Mouse (Mus musculus) embryonic stem cell, embryonic (primary cell): ENCODE data around the gene Parp1.

Experiments
- CTCF ChIA-PET, 4 experiments: fragments of 300-600 bp in 2 of 4; fragments of 350-600 bp in 2 of 4; sonication (Branson Sonifier 250); formaldehyde crosslinking; loops; one replicate each; lab custom pipeline; 2022; ENCODE audit warnings: inconsistent platforms in 2 of 4; lab: Charles Lee
- POLR2A ChIA-PET, 4 experiments: fragments of 300-600 bp in 2 of 4; fragments of 350-600 bp in 2 of 4; sonication (Branson Sonifier 250); formaldehyde crosslinking; loops; one replicate each; lab custom pipeline; 2022; ENCODE audit warnings: antibody characterized with exemption in 4 of 4, inconsistent platforms in 1 of 4; lab: Charles Lee

Parp1 gene

GRCm38 (mm10) chr1:180568761-180569452, at the start of gene Parp1:
Parp1 (plus strand) TSS chr1:180568924.
- ChIA-PET CTCF (interaction anchor here in 3 of 4 experiments (0.6 to 1.0 kb wide), 5 partner anchors 14 to 295 kb away, joined by 3 read pairs; no protein-coding TSS in a partner anchor), POLR2A (interaction anchor here (0.6 to 9.3 kb wide), 38 partner anchors 10 to 989 kb away, joined by 3 to 61 read pairs (median 3); partner anchors contain the start of genes Lin9 (in 2 of the 4), Acbd3 (in 1 of the 4) and Sde2 (in 1 of the 4))

- ChIA-PET POLR2A (interaction anchor here in 1 of 4 experiments (0.6 kb wide), 1 partner anchor 249 kb away, joined by 3 read pairs; no protein-coding TSS in a partner anchor), CTCF (no interaction called here)
Measured at GRCm38 (mm10) chr1:180519520-180519919, 49.2 kb upstream of the Parp1 start.

DNA sequence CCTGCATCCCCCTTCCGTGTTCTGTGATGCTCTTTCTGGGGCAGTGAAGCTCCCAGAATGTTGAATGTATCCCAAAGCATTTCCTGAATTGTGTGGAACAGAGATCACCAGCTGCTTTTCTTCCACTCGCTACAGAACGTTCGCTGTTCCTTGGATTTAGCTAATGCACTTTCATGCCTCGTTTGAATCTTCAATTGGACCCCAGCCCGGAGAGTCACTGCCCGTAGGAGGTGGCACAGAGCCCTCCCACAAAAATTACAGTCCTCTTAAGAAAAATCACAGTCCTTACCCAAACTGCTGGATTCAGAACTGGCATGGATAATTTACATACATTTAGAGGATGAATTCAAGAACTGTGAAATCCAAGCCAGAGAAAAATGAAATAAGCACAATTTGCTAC, 48.5 kb upstream of the Parp1 start:
- ChIA-PET CTCF (no interaction called here), POLR2A (no interaction called here)

GRCm38 (mm10) chr1:180523320-180523719, 45.4 kb upstream of the Parp1 start:
- ChIA-PET CTCF (no interaction called here), POLR2A (interaction anchor here in 2 of 4 experiments (0.7 to 1.4 kb wide), 4 partner anchors 12 to 34 kb away, joined by 3 to 4 read pairs (median 4); no protein-coding TSS in a partner anchor)

GRCm38 (mm10) chr1:180525301-180525700, 43.4 kb upstream of the Parp1 start:
- ChIA-PET CTCF (no interaction called here), POLR2A (interaction anchor here in 1 of 4 experiments (1.4 kb wide), 1 partner anchor 16 kb away, joined by 3 read pairs; no protein-coding TSS in a partner anchor)

DNA sequence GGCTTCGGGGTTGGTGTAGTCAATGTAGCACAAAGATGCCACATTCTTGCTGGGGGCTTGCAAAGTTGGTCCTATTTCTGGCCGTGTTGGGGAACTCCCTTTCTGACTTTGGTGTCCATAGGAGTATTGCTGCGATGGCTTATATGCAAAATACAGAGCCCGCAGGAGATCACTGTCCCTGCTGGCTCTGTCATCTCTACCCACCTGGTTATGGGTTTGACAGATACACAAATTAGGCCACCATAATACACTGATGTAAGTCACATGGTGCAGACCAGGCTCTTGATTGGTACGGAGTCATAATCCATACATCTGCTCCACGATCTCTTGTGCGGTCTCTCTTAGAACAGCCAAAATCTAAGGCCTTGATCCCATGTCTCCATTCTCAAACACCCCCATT, 38.9 kb upstream of the Parp1 start:
- ChIA-PET CTCF (interaction anchor here in 1 of 4 experiments (0.6 kb wide), 1 partner anchor 48 kb away, joined by 3 read pairs; no protein-coding TSS in a partner anchor), POLR2A (interaction anchor here in 2 of 4 experiments (0.6 to 1.4 kb wide), 3 partner anchors 17 to 149 kb away, joined by 3 to 6 read pairs (median 5); partner anchors contain the start of gene Parp1 (in 1 of the 2))

DNA sequence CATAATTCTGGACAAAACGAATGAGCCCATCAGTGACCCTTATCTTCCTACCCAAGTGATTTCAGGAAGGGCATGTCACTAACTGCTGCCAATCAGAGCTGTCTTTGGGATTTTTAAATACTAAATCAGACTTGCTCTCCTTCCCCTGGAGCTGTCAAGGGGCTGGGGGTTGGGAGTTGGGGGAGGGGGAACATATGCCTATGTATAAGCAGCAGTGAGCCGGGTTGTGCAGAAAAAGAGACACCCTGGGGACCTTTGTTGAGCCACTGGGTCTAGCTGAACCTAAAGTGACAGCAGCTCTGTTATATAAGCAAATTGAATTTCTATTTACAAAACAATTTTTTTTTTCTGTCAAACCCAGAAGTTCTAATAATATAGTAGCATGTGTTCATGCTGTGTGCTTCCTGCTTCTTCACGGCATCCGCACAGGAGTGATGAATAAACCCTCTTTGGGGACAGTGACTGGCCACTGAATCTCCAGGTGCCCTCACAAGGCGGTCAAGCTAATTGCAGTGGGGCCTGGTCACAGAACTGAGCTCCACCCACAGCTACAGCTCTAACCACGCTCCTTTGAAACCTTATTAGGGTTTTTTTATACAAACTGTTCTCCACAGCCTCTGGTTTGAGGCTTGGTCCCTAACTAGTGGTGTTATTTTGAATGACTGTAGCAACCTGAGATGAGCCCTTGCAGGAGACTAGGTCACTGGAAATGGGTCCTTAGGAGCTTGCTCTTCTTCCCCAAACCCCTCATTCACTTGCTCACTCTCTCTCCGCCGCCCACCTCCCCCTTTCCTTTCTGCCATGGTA, 38.1 kb upstream of the Parp1 start:
- ChIA-PET CTCF (interaction anchor here in 1 of 4 experiments (1.2 kb wide), 1 partner anchor 18 kb away, joined by 3 read pairs; no protein-coding TSS in a partner anchor), POLR2A (interaction anchor here in 1 of 4 experiments (0.6 kb wide), 1 partner anchor 150 kb away, joined by 5 read pairs; no protein-coding TSS in a partner anchor)

DNA sequence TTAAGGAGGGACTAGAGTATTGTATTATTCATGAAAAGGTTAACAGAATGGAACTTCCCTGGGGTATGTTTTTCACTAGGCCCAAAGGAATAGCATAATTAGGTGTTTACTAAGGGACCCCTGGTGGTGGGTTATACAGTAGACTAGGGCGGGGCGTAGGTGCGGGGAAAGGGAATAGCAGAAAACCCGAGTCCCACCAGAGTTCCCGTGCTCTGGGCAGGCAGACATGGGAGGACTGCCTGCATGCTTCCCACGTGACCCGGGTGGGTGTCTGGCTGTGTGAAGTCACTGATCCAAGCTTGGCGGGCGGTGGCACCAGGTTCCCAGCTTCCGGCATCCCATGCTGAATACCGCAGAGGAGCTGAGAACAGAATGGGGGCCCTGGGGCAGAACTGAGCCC, 36.1 kb upstream of the Parp1 start:
- ChIA-PET CTCF (interaction anchor here in 3 of 4 experiments (0.6 to 1.4 kb wide), 6 partner anchors 9 to 243 kb away, joined by 3 to 13 read pairs (median 3); no protein-coding TSS in a partner anchor), POLR2A (interaction anchor here in 3 of 4 experiments (0.6 to 1.9 kb wide), 4 partner anchors 9 to 16 kb away, joined by 3 to 5 read pairs (median 4); no protein-coding TSS in a partner anchor)

DNA sequence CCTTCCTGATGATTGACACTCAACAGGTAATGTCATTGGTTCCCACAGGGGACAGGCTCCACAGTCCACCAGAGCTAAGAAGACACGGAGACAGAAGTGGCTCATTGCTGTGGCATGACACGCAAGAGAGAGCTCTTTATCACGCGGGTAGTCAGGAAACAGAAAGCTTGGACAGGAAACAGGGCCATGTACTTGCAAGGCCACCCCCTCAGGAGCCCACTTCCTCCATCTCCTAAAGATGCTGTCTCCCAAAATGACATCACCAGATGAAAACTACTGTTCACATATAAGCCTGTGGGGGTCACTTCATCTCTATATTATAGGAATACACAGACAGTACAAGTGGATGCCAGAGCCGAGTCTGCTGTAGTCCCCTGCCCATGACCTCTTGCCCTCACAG, 32.0 kb upstream of the Parp1 start:
- ChIA-PET CTCF (interaction anchor here in 2 of 4 experiments (0.7 to 1.9 kb wide), 5 partner anchors 12 to 227 kb away, joined by 3 to 10 read pairs (median 3); no protein-coding TSS in a partner anchor), POLR2A (interaction anchor here in 3 of 4 experiments (0.5 to 0.8 kb wide), 4 partner anchors 12 to 132 kb away, joined by 3 to 5 read pairs (median 4); no protein-coding TSS in a partner anchor)

DNA sequence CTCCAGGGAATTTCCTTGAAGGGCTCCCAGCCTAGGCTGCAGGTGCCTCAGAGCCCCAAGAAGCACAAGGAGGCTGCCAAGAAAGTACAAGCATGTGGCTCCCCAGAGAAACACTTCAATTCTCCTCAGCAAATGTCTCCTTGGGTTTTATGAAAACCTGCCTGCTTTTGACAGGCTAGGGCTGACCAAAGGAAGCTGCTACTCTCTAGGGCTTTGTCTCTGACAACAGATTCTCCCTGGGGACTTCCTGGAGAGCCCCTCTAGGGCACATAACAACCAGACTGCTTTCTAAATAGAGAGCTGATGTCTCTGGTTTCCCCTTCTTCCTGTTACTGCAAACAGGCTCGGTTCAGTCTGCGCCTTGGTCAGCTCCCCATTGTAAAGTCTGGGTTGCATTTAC, 27.5 kb upstream of the Parp1 start:
- CTCF ChIA-PET = interaction anchor here in 1 of 4 experiments (0.5 to 1.4 kb wide), 3 partner anchors 8 to 181 kb away, joined by 3 to 4 read pairs (median 3); no protein-coding TSS in a partner anchor
- POLR2A ChIA-PET = interaction anchor here in 2 of 4 experiments (0.8 to 0.9 kb wide), 2 partner anchors 17 to 99 kb away, joined by 3 read pairs; partner anchors contain the start of gene Lin9 (in 1 of the 2)

DNA sequence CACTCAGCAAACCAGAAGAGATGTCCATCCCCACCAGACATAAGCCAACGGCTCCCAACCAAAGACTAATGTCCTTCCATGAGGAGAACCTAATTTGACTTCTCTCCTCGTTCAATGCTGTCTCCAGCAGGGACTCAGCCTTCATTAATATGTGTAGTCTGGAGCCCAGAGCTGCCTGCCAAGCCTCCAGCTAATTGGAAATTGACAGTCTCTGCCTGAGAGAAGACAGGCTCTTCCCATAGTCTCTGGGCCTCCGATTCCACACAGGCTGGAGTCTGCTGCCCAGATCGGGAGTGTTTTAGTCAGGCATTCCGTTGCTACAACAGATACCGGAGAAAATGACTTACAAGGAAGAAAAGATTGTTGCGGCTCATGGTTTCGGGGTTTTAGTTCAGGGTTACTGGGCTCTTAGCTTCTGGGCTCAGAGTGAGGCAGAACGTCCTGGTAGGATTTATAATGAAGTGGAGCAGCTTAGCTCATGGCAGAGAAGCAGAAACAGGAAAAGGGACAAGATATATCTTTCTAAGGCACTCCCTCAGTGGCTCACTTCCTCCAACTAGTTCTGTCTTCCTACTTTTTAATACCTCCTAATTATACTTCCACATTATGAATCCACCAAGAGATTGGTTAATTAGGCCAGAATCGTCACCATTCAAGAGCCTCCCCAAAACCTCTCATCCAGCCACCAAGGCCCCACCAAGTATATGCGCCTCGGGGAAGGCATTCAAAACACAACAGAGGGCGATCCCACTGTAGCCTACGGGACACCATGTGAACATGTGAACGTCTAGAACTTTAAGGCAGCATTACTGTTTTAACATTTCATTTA, 26.6 kb upstream of the Parp1 start:
- POLR2A ChIA-PET = interaction anchor here in 2 of 4 experiments (0.6 to 0.9 kb wide), 2 partner anchors 10 to 99 kb away, joined by 3 to 5 read pairs; partner anchors contain the start of gene Lin9 (in 1 of the 2)
- CTCF ChIA-PET = interaction anchor here in 3 of 4 experiments (0.6 to 1.4 kb wide), 7 partner anchors 9 to 551 kb away, joined by 3 to 13 read pairs (median 3); no protein-coding TSS in a partner anchor

DNA sequence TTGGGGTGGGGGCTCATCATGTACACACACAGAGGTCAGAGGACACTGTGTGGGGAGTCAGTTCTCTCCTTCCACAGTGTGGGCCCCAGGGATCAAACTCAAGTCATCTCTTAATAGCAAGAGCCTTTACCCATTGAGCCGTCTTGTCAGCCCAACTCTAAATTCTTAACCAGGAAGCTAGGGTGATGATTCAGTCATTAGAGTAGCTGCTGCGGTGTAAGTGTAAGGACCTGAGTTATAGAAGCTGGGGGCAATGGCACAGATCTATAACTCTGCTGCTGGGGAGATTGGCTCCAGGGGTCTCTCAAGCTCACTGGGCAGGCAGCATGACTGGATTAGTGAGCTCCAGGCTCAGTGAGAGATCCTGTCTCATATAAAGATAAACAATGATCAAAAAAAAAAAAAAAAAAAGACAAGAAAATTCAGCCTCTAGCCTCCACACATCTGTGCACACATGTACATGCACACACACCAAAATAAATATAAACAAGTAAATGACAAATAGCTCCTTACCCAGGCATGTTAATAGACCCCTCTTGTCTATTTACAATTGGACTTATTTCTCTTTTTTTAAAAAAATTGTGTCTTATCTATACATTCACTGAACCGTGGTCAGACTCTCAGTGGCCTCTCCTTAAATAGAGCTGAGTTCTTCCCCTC, 25.9 kb upstream of the Parp1 start:
- CTCF ChIA-PET = interaction anchor here in 2 of 4 experiments (0.6 to 0.7 kb wide), 4 partner anchors 10 to 123 kb away, joined by 3 to 13 read pairs (median 8); no protein-coding TSS in a partner anchor
- POLR2A ChIA-PET = no interaction called here

- ChIA-PET CTCF (no interaction called here), POLR2A (interaction anchor here (0.5 to 5.8 kb wide), 9 partner anchors 13 to 368 kb away, joined by 3 to 61 read pairs (median 5); partner anchors contain the start of genes Lin9 (in 1 of the 4) and Parp1 (in 1 of the 4))
Measured at GRCm38 (mm10) chr1:180545918-180546545, 22.7 kb upstream of the Parp1 start.

DNA sequence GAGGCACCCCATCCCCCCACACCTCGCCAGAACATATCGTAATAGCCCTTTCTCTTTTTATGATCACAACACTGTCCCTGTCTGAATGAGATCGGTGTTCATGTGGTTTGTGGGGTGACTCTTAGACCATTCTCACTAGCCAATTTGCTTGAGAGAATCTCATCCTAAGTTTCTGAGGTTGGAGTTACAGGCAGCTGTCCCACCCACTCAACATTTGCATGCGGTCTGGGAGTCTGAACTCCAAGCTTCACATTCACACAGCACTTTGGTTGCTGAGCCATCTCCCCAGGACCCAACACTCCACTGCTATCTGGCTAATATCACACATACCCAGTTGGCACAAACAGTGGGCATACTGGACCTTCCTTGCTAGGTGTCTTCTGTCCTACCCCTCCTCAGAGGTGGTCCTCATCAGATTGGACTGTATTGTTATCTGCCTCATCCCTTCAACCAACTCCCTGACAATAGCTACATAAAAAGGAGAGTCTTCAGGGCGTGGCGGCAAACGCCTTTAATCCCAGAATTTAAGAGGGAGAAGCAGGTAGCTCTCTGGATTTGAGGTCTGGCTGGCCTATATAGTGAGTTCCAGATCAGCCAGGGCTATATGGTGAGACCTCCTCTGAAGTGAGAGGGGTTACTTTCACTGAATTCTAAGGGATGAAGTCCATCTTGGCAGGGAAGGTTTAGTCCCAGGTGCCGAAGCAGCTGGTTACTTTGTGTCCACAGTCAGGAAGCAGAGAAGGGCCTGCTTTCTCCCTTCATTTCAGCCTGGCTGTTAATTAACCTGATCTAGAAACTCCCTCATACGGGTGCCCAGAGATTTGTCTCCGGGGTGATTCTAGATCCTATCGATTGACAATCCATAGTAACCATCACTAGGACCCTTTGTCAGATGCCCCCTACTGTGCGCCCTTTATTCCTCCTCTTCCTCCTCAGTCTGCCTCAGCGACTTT, 21.6 kb upstream of the Parp1 start:
- ChIA-PET CTCF (interaction anchor here in 2 of 4 experiments (0.8 to 1.5 kb wide), 3 partner anchors 14 to 150 kb away, joined by 3 to 5 read pairs (median 4); partner anchors contain the start of gene Mixl1 (in 1 of the 2)), POLR2A (interaction anchor here in 2 of 4 experiments (0.5 to 5.8 kb wide), 6 partner anchors 15 to 96 kb away, joined by 3 to 61 read pairs (median 3); partner anchors contain the start of gene Parp1 (in 2 of the 2))
